Mouse (Mus musculus): ENCODE results near the gene Anp32a. TPM values are rescaled to one million over a fixed set of nuclear protein-coding genes. Genes with fewer than 3 reads are reported as not detected.

Anp32a gene
- total RNA-seq, 2 experiments from 2014 or later = 254 to 262 TPM

Other genes starting within 250 kb of the Anp32a start
- gene Glce, start 218.6 kb upstream of the Anp32a start, total RNA-seq (2021) = 10 to 100 TPM; 27.2 to 28.7 TPM
- gene Spesp1, start 59.1 kb upstream of the Anp32a start, total RNA-seq (2021) = not detected
- gene Coro2b, start 195.8 kb downstream of the Anp32a start, total RNA-seq (2021) = 100 to 1,000 TPM; 142 to 155 TPM

Measured in left cerebral cortex, postnatal 14 days (tissue).